Mouse (Mus musculus) cortical plate, adult 2 months (tissue): ENCODE measurements around the gene Drg2.

Experiments used
- CTCF ChIP-seq: fragments of 200-500 bp; IDR thresholded peaks from 2 replicates; pipeline ENCODE4 v1.5.1; 2011; ENCODE audit warnings: mild to moderate bottlenecking, control low read depth, low read length; ENCODE audit not compliant: insufficient read depth; ENCODE audit errors: extremely low read depth
- POLR2A ChIP-seq: fragments of 200-500 bp; IDR thresholded peaks from 2 replicates; pipeline ENCODE4 v1.6.1; 2011; ENCODE audit warnings: mild to moderate bottlenecking, low read length, control low read depth; ENCODE audit not compliant: insufficient read depth; ENCODE audit errors: extremely low read depth

DNA sequence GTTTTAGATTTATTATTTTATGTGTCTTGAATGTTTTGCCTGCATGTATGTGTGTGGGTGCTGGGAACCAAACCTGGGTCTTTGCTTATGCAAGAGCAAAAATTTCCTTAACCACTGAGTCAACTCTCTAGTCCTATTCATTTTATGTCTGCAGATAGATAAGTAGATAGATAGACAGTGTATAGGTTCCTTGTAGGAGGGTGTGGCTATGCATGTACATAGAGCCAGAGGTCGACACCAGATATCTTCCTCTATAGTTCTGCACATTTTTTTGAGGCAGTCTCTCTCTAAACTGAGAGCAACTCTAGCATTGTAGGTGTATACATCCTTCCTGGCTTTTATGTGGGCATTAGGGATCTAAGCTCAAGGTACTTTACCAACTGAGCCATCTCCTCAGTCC is 19.3 kb upstream of the Drg2 start:
- TF ChIP-seq POLR2A: no peak
- TF ChIP-seq CTCF: no peak
